Mouse (Mus musculus): ENCODE results near the gene Dclk3.

Gene Dclk3

DNA sequence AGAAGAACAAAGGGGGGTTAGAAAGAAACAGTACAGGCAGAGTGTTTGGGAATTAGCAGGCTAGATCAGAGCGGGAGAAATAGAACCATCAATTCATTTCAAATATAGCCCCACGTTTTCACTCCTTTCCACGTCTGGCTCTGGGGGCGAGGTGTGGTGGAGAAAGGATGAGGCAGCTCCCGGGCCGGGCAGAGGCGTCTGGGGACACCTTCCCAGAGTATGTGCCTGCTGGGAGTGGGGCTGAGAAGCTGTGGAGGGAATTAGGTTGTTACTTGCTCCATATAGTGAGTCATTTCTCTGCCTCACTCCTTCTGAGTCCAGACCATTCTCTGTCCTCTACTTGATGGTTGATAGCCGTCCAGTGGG, 938 bp downstream of the Dclk3 start:
- in situ Hi-C loops (cut with MboI): no loop called here

DNA sequence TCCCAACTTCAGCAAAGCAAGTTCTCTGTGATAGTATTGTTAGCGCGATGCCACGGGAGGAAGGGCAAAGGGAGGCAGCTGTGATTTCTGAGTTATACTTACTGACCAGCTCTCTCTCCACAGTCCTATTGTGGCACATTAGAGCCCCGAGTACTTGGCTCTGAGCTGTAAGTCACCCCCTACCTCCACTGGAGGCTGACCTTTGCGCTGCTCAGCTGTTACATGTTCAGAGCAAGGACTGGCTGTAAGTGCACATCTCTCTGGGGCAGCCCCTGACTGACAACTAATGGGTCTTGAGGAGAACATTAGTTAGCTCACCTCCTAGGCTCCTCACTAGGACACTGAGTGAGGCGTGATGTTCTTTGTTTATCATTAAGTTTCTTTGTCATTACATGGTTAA, 1.6 kb downstream of the Dclk3 start:
- in situ Hi-C loops (cut with MboI): no loop called here

DNA sequence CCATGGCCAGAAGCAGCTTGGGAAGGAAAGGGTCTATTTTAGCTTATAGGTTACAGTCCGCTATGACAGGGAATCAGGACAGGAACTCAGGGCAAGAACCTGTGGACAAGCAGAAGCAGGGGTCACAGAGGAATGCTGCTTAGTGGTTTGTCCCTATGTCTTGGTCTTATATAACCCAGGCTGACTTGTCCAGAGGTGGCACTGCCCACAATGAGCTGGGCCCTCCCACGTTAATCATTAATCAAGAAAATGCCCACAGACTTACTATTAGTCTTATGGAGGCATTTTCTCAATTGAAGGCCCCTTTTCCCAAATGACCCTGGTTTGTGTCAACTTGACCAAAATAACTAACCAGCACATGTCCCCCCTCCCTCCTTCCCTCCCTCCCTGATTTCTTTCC, 2.3 kb downstream of the Dclk3 start:
- in situ Hi-C loops (cut with MboI): no loop called here

DNA sequence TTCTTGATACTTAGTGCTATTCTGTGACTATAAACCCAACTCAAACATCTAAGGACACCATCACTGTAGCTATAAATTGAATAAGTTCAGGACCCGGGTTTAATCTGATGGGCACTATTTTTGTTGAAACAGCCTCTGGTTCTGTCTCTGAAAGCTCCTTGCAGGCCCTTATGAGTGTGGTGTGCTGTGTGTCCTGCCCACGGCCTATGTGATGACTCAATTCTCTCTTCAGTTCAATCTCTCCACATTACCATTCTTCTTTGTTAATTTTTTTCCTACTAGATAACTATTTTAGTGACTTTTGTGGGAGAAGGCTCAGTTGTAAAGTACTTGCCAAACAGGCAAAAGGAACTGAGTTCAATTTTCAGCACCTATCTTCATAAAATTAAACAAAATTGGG, 7.3 kb downstream of the Dclk3 start:
- in situ Hi-C loops (cut with MboI): no loop called here

DNA sequence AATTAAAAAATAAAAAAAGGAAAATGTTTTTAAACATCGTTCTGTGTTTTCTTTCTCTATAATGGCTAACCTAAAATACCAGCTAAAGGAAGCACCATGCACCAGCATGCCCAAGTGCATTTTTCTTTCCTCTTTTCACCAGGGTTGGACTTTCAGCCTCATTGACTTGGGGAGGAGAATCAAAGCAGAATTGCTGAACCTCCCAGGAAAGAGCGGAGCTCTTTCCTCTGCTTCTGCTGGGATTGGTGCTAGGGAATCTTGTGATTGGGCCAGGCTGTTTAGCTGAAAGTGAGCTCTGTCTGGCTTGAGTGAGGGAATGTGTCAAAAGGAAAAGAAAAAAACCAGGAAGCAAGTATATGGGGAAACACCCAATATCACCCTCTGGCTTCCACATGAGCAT, 10.1 kb downstream of the Dclk3 start:
- in situ Hi-C loops (cut with MboI): no loop called here

DNA sequence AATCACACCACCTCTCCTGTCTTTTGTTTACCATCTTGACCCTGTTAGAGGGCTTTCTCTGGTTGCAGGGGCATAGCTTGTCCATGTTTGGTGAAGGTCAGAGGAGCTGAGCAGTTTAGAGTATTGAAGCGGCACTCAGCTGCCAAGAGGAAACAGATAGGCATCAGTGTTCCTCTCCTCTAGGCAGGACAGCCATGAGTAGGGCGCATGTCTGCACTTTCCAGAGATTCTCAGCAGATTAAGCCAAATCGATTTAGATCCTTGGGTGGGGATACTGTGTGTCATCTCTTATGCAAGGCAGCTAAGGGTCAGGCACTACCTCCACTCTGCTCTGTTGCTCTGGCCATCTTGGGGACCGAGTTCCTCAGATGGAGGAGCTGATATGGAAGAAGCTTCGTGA, 11.0 kb downstream of the Dclk3 start:
- in situ Hi-C loops (cut with MboI): no loop called here

DNA sequence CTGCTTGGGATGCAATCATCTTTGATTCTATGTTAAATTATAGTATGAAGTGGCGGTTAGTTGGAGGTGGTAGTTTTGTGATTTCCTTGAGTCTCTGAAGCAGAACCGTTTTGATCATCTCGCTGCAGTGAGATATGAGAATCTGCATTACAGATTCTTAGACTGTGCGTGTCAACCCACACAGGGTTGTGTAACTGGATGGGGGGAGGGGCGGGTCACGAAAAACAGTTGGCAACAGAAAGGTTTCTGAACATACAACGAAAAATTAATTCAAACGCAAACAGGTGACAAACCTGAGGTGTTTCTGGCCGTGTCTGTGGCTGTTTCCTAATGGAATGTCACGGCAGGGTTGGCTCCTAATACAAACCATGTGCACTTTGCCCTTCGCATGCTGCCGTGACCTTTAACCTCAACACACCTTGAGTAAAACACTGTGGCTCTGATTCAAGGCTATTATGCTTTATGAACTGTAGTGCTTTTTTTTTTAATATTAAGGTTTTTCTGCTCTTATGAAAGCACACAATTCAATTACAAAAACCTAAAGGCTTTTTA, 12.0 kb downstream of the Dclk3 start:
- in situ Hi-C loops (cut with MboI): no loop called here

DNA sequence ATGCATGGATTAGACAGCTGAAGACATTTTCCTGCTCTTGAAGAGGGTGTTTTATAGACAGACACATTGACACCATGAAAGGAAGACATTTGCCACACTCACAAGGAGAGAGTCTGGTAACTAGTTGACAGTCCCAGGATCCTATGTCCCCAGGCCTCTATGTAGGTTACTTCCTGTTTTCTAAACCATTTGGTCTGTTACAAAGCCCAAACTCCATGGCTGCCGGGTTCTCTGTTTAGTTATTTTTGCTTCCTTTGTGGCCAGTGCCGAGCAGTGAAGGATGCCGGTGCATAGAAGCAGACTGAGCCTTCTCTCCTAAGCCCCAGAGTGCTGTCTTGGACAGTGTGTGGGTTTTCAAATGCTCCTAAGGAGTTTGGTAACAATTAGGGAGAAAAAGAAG, 15.0 kb downstream of the Dclk3 start:
- in situ Hi-C loops (cut with MboI): no loop called here

DNA sequence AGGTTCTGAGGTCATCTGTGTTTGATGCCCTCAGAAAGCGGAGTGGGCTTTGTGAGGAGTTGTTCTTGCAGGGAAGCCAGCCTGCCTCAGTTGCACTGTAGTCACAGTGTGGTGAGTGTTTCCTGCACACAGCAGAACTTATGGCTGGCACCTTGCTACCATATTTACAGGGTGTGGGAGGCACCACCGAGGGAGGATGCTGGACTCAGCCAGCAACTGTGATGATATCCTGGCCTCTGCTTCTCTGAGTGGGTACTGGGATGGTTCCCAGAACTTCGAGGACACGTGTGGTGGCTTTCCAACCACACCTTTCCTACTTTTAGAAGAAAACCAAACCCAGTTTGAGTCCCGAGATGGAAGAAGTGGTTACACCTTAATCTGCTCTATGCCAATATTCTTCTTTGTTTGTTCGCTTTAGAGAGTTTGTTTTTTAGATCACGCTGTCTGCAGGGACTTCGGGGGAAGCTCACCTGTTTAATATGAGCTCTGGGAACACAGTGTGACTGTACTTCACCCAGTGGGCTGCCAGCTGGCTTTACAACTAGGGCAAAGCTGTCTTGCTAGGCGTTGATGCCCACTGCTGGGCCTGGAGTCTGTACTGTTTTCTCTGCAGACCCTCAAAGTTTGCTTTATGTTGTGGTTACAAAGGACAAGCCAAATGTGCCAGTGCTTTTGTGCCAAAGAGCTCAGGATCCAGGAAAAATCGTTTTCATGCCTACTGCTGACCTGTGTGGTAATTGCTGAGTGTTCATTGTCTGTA, 18.5 kb downstream of the Dclk3 start:
- in situ Hi-C loops (cut with MboI): no loop called here

DNA sequence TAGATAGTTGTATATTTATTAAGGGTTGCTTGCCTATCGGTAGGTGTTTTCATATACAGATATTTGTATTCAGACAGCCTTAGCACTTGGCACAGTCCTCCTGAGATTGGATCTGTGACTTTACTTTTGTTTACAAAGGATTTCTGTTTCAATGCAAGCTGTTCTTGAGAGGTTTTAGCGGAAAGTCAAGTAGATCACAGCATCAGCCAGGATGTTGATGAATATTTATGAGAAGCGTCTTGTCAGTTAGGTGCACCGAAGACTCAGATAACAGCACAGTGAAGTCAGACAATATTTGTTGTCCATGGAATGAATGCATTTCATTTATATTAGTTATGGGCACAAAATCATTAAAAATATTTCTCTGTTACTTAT, 19.0 kb downstream of the Dclk3 start:
- in situ Hi-C loops (cut with MboI): no loop called here

DNA sequence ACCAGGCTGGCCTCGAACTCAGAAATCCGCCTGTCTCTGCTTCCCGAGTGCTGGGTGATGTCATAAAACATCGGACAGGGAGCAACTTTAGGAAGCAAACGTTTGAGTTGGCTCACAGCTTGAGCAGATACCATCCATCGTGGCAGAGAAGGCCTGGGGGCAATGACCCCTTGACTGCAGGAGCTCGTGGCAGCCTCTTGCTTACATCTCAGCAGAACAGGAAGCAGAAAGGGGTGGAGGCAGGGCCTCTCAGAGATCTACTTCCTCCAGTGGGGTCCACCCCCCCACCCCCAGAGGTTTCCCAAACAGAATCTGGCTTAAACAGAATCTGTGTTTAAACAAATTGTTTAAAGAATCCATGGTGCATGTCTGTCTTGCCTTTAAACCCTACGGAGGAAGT, 20.6 kb downstream of the Dclk3 start:
- in situ Hi-C loops (cut with MboI): no loop called here

DNA sequence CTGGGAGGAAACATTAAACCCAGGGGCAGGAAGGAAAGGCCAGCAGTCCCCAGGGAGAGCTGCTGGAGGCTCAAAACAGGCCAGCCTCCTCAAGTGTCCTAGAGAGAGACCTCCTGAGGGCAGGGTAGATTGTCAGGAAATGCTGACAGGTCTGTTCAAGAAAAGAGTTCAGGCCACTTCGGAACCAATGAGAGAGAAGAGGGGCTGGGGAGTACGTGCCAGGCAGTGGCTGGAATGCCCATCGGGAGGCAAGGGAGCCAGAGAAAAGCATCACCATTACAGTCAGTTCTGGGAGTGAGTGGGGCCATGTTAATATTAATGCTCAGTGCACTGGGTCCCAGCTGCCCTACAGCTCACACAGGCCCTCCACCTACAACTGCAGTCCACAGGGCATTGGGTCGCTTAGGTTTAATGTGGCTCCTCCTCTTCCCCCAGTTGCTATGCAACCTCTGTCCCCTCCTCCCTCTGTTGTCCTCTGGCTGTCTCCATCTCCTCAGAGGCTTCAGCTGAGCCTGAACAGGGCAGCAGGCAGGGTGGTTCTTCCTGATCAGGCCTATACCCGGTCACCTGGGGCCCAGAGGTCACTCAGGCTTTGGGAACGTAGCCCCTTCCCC, 21.4 kb downstream of the Dclk3 start:
- in situ Hi-C loops (cut with MboI): no loop called here

DNA sequence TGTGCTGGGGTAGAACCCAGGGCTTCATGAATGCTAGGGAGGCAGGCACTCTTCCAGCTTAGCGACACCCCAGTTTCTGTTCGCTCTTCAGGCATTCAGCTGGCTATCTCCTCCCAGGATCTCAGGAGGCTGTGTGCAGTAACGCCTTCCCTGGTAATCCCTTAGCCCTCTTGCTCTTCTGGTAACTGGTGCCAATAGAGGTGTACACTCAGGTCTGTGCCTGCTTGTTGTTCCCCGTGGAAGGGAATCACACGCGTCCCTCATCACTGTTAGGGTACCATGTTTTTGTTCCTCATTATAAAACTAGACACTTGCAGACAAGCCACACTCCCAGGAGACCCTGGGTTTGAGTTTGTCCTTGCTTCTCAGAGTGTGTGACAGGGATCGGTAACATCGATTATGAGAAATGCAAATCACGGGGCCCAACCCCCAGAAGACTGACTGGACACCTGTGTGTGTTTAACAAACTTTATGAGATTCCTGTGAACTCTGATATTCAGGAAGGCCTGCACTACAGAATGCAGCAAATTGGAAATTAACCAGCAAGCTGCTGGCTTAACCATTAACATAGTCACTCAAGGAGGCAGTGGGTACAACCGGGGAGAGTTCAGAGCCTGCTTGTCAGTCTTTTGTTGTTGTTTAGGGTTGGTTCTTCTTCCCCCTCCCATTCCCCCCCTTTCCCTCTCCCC, 22.7 kb downstream of the Dclk3 start:
- in situ Hi-C loops (cut with MboI): no loop called here

DNA sequence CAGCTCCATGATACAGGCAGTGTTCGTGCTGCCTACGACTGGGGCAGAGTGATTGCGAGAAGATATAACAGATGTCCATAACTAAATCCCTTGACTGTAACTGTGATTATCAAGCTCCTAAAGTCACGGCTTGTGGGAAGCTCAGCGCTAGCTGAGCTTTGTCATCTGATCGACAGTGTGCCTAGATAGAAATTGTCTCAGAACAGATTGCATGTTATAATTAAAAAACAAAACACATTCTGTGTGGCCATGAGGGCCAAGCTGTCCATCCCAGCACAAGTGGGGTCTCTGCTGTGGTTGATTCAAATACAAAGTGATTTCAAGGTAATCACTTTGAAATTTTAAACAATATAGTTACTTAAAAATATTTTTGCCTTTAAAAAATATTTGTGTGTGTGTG, 26.8 kb downstream of the Dclk3 start:
- in situ Hi-C loops (cut with MboI): no loop called here

DNA sequence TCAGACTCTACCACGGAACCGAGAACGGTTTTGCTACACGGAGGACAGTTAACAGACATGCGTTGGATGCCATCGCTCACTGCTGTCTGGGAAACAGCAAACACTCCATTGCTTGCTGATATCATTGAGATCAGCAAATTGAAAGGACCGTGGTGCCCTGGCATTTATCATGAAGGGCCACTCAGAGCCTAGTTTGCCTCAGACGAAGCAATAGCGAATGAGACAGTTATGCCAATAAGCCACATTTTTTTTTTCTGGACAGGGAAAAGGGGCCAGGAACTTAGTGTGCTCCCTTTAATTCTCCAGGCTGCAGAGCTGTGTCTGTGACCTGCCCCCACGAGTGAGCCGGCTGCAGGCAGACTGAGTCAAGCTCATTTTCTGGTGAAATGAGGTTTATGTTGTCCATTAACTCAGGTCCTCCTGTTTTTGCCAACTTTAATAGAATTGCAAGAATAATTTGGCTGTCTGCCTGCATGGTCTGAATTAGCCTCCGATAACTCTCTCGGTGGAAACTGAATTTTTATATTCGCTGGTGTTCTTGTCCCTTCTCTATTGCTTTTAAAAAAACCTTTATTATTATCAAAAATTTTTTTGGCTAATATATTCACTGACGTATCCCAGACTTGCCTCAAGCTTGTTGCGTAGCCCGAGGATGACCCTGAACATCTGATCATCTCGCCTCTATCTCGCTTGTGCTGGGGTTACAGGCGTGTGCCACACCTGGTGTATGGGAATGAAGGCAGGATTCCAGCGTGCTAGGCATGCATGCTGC, 35.0 kb downstream of the Dclk3 start:
- in situ Hi-C loops (cut with MboI): no loop called here

DNA sequence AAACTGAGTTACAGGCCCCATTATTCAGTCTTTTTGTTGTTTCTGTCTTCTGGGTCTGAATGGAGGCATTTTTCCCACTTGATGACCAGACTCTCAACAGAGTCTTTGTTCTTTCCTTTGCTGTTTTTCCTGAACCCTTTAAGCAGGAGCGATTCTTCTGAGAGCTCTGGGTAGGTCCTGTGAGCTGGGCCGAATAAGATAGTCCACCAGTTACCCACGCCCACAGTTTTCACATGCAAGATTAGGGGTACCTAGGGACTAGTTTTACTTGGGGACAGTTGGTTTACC, 35.5 kb downstream of the Dclk3 start:
- in situ Hi-C loops (cut with MboI): no loop called here

DNA sequence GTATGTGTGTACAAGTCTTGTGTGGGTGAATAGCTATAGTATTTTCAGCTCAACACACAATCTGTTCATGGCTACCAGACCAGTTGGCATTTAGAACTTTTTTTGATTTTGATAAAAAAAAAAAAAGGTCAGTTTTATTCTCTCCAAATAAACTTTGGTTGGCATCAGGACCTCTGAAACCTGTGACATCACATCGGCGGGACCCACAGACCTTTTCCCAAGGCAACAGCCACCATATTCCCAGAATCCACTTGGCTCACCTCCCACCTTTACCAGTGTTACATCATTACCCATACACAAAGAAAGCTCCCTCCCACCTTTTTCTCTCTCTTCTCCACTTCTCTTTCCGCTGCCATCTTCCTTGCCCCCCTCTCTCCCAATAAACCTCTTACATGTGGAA, 36.4 kb downstream of the Dclk3 start:
- in situ Hi-C loops (cut with MboI): no loop called here

DNA sequence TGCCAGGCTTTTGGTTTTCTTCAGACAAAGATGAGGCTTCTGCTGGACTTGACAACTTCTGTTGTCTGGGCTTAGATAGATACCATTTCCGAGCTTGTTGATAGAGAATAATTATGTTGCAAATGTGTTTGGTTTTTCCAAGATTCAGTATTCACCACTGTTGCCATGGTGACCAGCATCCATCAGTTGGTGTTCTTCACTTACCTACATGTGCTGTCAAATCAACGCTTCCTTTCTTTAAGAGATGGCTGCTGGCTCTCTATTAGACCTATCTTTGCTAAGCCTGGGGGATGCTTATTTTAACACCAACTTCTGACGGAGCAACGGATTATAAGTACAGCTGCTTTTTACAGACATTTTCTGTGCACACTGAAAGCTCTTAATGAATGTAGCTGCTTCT, 37.1 kb downstream of the Dclk3 start:
- in situ Hi-C loops (cut with MboI): no loop called here

DNA sequence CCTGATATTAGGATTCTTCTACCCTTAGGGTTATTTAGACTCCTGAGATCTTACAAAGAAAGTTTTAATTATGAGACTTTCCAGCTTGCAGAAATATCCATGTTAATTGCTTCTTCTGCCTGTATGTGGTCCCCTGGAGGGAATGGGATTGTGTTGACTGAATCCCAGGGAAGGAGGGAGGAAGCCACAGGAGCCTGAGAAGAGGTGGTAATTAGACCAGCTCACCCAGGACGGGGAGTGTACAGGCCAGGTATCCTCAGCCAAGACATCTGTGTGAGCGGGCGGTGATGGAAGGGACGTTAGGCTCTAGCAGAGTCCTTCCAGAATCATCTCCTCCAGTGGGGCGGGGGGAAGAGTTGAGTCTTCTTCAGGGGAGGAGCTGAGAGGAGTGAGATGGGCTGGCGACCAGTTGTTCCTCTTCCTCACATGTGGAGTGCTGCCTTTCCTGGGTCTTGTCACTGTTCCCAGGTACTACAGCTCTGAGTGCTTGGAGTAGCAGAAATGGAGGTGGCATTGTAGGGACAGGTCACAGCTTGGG, 37.7 kb downstream of the Dclk3 start:
- in situ Hi-C loops (cut with MboI): no loop called here

DNA sequence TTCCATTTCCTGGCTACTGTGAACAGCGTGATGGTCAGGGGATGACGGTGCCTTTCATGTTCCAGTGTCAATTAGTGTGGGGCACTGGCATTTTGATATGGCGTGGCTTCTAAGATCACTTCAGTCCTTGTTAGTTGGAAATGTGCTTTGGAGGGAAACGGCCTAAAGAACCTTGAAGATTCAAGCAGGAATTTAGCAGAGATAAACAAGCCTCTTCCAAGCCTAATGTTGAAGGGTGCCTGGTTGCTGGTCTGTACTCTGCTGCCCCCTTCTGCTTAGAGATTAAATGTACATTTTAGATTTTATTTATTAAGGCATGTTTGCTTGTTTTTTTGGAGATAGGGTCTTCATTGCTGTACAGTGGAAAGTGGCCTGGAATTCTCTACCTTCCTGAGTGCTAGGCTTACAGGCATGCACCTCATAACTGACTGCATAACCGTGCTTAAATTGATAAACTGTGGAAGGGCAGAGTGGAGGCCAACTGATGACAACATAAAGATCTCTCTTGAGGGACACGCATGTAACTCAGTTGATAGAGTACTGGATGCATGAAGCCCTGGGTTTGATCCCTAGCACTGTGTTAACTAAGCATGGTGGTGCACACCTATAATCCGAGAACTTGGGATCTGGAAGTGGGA, 40.1 kb downstream of the Dclk3 start:
- in situ Hi-C loops (cut with MboI): no loop called here

DNA sequence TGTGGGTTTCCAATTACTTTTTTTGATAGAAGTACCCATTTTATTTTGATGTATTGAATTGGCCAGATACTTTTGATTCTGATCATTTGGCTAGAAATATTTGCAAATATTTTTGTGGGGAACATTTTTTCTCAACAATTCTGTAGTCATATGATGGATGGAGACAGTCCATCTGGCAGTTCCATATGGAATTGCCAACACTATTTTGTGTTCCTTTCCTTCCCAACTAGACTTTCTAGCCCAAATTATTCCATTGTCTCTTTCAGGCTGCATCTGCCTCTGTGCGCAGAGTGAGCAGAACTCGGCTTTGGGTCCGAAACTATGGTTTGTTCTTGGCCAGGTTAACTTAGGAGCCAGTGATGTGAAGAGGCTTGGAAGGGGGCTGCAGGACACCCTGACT, 42.1 kb downstream of the Dclk3 start:
- in situ Hi-C loops (cut with MboI): no loop called here
